Mouse (Mus musculus): Measurements from ENCODE around the gene Vti1a.

The Vti1a gene

DNA sequence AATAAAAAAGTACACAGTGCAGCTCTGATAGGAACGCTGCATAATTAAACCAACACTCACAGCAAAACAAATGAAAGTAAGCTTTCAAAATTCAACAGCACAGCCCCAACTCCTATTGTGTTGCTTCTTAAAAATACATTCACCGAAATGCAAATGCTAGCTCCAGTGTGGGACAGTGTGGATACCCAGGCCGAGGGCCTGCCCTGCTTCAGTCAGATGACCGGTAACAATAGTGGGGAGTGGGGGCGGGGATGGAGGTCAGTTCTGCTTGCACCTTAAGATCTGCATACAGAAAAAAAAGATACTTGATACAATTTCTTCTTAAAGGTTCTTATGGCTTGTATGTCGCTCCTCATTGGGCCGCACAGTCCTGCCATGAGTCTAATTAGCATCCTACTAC lies 65.2 kb downstream of the Vti1a start:
- no peak for DNase-seq

DNA sequence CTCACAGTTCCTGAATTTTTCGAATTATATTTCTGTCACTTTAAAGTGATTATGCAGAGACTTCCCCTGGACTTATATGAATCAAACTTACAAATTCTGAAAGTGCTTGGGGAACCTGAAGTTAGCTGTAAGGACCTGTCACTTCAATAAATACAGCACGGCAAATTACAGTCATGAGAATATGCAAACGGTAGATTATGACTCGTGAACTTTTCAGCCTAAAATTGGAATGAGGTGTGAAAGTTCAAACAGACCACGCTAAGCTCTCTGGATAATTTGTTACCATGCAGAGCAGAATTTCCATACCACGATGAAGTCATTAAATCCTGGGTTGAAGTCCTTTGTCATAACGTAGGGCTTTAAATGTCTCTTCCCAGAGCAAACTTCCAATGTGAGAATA lies 66.7 kb downstream of the Vti1a start:
- no peak for DNase-seq

DNA sequence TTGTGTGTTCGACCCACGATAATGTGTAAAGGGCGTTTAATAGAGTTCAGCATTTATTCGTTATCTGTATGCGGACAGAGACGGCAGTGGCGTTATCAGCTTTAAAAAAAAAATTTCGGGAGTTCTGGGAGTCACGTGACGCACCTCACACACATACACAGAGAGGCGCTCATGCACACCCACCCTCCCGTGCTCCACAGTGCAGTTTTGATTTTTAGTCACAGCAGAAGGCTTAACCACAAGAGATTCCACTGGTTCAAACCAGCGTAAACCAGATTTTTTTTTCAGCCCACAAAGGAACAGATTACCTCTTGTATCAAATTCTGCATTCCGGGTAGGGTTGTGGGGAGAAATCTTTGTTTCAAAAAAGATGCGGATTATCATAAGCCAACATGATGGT lies 68.5 kb downstream of the Vti1a start:
- no peak for DNase-seq

DNA sequence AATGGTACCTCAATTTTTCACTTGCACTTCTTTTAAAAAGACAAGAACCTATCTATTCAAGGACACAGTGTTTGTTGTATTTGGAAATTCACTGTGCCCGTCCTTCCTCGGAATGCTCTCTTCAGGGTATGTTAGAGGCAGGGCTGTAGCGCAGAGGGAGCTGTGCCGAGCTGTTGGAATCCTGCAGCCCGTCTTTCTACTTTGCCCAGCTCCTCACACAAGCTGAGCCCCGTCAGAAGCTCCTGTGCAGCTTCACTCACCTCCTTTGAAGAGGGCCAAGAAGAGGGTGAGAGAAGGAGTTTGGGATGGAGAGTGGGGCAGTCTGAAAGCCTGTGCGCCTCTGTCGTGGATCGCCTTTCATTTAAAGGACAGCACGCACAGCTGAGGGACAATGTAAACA lies 72.9 kb downstream of the Vti1a start:
- no peak for DNase-seq

DNA sequence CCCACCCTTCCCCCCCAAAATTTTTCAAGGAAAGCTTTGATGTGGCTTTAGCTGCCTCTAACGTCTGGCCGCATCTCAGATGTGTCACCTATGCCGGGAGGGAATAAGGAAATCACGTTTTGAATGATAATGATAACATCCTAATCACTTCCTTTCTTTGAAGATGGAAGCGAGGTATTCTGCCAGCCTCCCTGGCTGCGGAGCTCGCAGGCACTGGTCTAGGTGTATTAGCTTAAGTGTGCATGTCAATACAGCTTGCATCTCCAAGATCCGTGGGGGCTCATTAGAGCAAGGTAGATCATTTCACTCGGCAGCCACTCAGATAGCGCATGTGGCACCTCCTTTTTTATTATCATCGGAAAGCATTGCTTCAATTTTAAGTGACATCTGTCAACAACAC lies 74.2 kb downstream of the Vti1a start:
- DNase-seq, result no peak

DNA sequence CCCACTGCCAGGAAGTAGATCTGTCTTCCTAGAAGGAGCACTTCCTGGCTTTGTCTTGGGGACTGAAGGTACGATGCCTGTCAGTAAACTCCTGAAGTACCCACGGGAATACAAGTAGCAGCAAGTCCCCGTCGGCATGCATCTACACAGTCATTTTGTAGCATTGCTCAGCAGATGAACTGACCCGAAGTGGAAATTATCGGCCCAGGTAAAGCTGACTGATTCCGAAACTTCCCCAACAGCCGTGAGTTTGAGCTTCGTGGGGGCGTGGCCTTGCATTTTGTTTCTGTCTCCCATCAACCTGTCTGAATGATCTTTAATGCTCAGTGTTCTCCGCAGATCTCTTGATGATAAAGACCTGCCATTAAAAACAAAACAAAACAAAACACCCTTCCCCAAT lies 85.5 kb downstream of the Vti1a start:
- DNase-seq, result no peak

DNA sequence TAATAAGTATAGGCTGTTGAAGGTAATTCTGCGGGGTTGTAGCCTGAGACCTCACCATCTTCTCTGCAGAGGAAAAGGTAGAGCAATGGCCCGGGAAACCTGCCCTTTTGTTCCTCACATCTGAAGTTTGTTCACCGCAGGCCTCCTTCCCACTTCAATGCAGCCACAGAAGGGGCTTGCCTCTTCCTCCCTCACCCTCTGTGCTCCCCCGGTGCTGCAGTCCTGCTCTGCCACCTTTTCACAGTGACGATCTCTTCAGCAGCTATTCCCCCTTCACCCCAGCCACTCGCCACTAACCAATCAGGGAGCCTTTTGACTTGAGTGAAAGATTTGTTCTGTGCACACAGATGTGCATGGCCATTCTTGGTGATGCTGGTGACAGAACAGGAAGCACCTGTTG lies 92.4 kb downstream of the Vti1a start:
- no peak for DNase-seq

DNA sequence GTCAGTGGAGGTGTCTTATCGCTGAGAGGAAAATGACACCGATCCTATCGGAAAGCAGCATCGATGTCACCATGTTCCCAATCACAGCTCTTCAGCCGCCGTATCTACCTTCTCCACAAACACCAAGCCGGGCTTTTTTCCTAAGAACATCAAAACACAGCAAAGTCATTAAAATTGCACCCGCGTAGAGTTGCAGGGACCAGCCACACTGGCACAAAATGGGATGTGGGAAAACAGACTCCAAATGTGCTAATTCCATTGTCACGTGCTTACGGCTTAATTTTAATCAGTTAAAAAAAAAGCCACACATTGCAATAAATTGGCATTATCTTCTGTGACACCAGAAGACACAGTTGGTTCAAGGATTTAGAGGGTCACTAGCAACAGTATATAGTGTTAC lies 95.3 kb downstream of the Vti1a start:
- no peak for DNase-seq

DNA sequence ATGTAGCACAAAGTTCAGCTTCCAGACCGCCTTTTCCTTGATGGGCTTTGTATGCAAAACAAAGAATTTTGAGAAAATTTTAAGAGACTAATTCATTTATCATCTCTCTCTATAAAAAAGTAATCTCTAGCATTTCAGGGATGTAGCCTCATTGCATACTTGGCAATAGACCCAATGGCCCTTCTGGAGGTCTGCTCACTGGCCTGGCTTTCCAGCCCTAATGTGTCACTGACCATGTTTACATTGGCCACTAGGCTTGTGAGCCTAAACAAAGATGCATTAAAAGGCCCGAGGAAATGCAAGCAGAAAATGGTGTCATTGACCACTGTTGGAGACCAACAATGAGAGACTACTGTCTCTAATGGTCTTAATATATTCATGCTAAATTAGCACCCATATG lies 95.8 kb downstream of the Vti1a start:
- DNase-seq, result no peak

DNA sequence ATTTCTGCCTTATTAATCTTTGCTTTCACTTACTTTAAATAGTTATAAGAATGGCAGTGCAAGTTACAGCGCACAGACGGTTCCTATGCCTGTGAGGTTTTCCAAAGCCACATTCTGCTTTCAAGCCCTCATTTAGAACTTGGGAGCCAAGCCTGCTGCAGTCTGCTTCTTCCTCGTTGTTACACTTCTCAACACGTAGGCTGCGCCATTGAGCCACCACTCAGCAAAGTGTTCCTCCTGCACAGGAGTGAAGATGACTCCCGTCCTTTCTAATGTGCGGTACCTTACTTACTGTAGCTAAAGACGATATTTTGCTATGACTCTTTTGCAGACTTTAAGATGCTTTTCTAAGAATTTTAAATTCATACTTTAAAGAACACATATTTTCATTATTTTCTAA lies 98.0 kb downstream of the Vti1a start:
- DNase-seq, result no peak

DNA sequence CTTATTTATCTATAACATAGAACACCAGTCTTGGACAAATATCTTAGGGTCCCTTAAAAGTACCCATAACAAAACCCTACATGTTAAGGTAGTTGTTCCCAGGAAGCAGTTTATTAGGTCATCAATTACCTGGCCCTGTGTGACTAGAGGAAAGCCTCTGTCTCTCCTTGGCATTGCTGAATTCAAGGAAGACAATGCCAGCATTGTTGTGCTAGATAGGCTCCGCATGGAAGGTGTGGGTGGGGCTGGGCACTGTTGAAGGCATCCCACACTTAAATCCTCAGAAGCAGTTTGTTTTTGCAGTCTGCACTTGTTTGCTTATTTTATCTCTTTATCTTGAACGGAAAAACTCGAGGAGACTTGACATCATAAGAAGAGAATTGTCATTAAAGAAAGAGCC lies 102.7 kb downstream of the Vti1a start:
- no peak for DNase-seq

DNA sequence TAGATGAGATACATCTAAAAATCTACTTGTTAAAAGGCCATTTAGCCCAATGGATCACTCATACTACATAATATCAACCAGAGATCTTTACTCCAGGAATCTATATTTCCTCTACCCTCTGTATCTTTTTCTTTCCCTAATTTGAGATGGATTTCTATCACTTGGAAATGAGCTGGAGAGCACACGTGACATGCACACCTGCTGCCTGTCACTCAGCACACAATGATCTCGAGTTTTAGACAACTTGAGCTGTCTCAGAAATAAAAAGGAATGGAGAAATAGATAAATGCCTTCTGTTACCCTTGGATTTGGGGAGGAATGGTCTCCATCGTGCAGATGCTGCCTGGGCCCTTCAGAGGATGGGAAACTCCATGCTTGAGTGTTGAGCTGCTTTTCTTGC lies 103.9 kb downstream of the Vti1a start:
- no peak for DNase-seq

DNA sequence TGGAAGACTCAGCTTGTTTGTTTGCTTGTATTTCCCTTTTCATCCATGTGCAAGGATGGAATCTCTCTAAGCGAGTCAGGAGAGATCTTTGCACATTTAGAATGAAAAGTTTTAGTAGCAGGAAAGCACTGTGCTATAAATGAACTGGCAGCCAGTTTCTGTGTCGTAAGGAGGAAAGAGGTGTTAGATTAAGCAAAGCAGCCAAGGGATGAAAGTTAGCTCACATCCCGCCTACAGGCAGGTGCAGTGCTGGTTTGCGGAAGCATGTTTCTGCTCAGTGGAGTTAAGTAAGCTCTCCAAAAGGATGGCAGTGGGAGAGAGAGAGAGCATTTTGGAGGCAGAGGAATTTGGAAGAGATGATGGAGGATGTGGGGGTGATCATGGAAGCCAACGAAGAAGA lies 105.7 kb downstream of the Vti1a start:
- no peak for DNase-seq

DNA sequence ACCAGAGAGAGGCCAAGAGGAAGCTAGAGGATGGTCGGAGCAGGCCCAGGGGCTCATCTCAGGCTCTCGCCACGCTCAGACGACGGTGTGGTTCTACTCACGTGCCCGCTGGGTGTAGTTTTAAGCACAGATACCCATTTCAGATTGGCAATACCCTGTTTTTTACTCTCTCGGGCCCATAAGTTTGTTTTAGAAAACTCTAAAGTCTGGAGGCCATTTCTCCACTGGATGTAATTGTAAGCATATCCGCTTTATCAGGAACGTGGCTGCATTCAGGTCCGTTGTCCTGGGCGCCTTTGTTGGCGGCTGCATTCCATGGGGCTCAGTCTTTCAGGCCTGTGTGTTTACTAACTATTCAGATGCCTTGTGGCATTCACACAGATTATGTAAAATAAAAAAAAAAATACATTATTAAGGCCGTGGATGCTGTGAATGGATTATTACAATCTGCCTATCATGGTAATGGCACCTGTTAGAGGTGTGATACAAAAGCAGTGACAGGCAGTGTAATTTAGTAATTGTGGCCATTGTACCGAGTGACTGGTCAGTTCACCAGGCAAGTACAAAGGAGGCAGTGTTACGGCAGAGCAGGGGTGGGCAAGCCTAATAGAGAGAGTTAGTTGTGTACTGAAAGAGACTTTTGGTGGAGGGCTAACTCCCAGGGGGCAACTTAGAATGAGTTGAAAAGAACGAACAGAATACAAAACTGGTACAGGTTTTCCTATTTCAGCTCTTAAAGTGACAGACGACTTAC lies 106.4 kb downstream of the Vti1a start:
- DNase-seq, result no peak

DNA sequence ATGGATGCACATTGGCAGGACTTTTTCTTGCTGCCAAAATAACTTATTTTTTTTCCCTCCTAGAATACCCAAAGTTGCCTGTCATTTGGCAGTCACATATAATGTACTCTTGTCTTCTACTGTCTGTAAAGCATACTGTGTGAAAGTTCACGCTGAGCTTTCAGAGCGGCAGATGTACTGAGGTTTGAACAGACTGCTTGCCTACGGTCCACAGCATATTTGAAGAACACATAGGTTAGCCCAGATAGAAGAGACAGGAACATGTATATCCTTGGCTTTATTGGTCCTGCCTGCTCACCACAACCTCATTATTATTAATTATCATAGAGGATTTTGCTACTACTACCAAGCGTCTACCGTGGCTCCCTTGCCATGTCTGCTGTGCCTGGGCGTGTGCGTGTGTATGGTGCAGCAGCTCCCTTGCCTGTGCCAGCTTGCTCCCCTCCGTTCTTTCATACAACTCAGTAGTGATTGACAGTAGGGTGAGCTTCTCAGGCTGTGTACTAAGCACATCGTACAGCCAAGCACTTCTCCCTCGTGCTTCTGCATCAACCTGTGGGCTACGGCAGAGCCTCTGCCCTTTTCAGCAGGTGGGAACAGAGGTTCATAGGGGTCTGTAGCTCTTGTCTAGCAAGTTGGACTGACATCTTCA lies 107.1 kb downstream of the Vti1a start:
- no peak for DNase-seq

DNA sequence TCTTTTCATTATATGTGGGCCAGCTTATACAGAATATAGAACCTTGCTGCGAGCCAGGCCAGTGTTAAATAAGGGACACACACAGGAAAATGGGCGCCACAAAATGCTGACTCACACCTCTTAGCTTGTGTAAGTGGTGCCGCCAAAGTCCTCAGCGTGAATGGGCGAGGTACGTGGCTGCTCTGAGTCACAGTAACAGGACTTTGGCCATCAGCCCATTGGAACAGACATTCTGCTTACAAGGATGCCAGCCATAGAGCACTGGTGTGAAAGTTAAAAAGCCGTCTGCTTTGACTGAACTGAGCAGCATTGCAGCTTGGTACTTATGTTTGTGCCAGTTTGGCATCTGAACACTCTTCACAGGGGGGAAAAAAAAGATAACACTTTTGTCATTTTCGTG lies 107.9 kb downstream of the Vti1a start:
- DNase-seq, result peak; percentile 67

DNA sequence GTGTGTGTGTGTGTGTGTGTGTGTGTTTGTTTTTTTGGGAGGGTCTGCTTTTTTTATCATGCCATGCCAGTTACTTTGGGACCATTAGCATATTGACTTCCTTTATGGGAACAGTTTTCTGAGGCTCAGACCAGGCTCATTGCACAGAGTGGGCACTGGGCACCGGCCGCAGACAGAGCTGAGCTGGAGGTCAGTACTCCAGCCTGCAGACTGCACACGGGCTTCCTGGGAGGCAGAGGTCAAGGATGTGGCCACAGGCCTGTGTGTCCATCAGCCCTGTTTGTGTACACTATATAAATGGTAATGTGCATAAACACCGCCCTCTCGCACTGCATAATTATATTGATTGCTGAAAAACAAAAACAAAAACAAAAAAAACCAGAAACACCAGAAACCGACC lies 108.4 kb downstream of the Vti1a start:
- DNase-seq, result no peak

DNA sequence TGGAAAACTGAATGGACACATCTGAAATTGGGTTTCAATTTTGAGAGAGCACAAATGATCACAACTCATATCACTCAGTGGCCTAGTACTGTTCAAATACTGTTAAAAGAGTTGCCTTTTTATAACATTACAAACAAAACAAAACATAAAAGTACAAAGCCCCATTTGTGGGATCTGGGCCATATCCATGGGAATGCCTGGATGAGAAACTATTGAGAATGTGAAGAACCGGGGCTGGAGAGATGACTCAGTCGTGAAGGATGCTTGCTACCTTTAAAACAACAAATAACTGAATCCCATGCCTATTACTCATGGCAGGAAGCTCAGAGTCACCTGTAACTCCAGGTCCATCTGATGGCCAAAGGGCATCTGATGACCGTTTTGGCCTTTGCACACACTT lies 124.2 kb downstream of the Vti1a start:
- no peak for DNase-seq

DNA sequence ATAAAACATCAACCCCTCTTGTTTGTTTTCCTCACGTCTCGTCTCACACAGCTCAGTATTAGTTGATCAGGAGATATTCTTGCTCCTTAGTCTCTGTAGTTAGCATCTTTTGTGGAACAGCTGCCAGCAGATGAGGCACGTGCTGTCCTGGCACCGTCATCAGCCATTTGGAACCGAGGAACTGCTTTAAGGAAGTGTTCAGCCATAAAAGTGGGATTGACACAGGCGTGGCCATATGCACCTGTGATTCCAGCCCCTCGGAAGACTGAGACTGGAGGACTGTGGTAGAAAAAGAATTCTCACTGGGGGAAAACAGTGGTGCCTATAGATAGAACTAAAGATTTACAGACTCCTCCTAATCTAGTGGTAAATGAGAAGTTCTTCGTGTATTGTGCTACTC lies 127.5 kb downstream of the Vti1a start:
- no peak for DNase-seq

DNA sequence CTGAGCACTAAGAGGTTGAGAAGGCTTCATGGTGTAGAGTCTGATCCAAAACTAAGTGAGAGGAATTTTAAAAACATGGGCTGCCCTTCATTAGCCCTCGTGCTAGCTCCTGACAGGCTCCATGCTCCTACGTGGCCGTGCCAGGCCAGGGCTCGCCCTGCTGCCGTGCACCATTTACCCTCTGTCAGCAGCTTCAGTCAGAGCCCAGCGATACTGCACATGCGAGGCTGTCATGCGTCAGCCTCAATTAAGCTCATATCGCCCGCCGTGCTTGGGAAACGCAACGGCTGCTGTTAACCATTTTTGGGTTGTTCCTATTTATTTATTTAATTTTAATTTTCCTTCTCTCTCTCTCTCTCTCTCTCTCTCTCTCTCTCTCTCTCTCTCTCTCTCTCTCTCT lies 133.0 kb downstream of the Vti1a start:
- DNase-seq, result no peak

DNA sequence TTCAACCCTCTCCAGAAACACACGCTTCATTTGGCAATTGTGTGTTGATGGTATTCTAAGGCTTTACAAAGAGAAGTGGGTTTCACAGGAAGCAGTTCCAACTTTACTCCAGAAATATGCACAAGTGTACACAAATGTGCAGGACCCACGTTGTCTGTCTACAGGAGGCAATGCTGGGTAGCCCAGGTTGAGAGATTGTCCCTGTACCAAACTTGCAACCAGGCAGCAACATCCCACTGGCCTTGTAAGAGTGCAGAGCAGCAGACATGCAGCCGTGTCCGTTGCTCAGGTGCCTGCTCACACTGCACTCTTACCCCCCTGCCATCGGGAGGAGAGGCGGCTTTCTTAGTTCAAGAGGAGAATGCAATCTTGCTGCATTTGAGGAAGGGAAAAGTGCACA lies 133.4 kb downstream of the Vti1a start:
- no peak for DNase-seq

DNA sequence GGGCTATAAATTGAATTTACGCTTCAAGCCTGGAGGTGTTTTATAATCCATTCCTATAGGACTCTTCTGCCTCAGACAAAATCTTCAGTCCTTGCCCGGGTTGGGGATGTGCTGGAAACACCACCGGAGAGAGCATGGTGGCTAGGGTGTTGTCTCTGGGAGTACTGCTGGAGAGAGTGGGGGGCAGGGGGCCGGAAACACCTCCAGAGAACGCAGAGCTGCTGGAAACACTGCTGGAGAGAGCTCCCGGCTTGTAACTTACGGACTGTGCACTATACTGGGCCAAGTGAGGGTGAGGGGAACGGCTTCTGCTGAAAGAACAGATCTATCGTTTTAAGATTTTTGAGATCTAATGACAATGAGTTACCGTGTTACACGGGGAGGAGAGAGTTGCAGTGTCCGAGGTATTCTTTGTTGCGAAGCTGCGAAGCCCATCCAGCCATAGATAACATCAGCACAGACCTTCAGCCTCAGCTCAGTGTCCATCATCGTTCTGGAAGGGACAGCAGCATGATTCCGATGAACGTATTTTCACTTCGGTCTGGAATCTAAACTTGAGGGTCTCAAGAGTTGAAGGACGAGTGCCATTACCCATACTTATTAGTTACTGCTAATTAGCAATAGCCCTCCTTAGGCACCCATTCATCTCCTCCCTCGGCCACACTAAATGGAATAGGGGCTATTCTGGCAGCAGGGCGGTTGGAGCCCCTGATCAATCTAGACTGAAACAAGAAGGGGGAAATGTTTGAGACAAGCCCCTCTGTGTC lies 140.4 kb downstream of the Vti1a start:
- DNase-seq, result no peak

DNA sequence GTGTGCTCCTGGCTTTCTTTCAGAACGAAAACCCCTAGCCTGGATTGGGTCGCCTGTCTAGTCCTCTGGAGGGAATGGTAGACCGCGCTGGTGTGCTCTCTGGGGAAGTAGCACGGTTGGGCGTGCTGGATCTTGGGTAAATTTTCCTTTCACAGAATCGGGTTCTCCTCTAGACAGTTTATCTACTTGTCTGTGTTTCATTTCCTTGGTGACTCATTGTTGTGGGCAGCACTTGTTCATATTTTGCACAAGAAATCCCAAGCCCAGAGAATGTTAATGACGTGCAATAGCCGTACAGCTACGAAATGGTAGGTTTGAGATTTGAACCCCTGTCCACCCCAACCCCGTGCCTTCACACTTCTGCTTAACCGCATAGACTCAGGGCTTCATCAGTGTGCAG lies 145.9 kb downstream of the Vti1a start:
- no peak for DNase-seq

DNA sequence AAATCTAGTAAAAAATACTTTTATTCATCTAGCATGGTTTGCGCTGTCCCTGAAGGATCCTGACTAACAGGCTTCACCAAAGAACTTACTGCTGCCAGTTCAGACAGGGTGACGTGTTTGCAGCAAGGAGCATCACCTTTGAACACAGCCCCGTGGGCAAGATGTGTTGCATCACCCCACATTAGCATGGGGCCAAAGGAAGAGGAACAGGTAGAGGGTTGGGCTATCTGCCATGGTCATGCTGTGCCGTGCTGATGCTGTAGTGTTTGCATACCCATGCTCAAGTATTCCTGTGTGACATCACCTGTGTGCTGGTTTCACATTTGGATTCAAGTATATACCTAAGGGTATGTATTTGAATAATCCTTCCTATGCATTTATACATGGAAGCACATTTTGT lies 147.6 kb downstream of the Vti1a start:
- no peak for DNase-seq

Measured in kidney, adult 11 months (tissue).